Mouse (Mus musculus) limb, embryonic 11.5 days (tissue): ENCODE data around the gene Josd2. TPM values are rescaled to one million over a fixed set of nuclear protein-coding genes. Genes with fewer than 3 reads are reported as not detected.
A peak's percentile ranks its signal among the peaks of the same experiment; 100 is the strongest.

Experiments
- ATAC-seq: fragments of 200-750 bp; cut with Nextera tagmentation; 2 replicates; pipeline ENCODE4 v1.8.0; 2017; ENCODE audit warnings: low read depth; ENCODE audit not compliant: insufficient number of reproducible peaks, low FRiP score, low TSS enrichment
- DNase-seq: peaks from one replicate; pipeline ENCODE4 v3.0.0-alpha.2; 2015; ENCODE audit warnings: low spot score
- H3K27ac ChIP-seq: fragments of 300-500 bp; sonication (generic); replicated peaks from 2 replicates; pipeline ENCODE4 v1.5.1; 2014; ENCODE audit warnings: low read depth, mild to moderate bottlenecking, low read length
- H3K27me3 ChIP-seq: fragments of 300-500 bp; sonication (generic); 2 replicates; pipeline ENCODE4 v1.6.1; 2014; ENCODE audit warnings: mild to moderate bottlenecking, low read length, mixed read lengths; ENCODE audit not compliant: control insufficient read depth, insufficient read depth
- H3K36me3 ChIP-seq: fragments of 300-500 bp; sonication (generic); 2 replicates; pipeline ENCODE4 v1.6.1; 2014; ENCODE audit warnings: mild to moderate bottlenecking, low read length, moderate library complexity, mixed read lengths; ENCODE audit not compliant: control insufficient read depth, insufficient read depth
- H3K4me1 ChIP-seq: fragments of 300-500 bp; sonication (generic); 2 replicates; pipeline ENCODE4 v1.6.1; 2014; ENCODE audit warnings: low read length, mixed read lengths; ENCODE audit not compliant: control insufficient read depth, insufficient read depth
- H3K4me2 ChIP-seq: fragments of 300-500 bp; sonication (generic); 2 replicates; pipeline ENCODE4 v1.6.1; 2014; ENCODE audit warnings: low read depth, mild to moderate bottlenecking, moderate library complexity; ENCODE audit not compliant: severe bottlenecking
- H3K4me3 ChIP-seq: fragments of 300-500 bp; sonication (generic); 2 replicates; pipeline ENCODE4 v1.5.1; 2014; ENCODE audit warnings: low read depth, low read length
- H3K9ac ChIP-seq: fragments of 300-500 bp; sonication (generic); 2 replicates; pipeline ENCODE4 v1.6.1; 2014; ENCODE audit warnings: mild to moderate bottlenecking, low read length
- H3K9me3 ChIP-seq: fragments of 300-500 bp; sonication (generic); 2 replicates; pipeline ENCODE4 v1.6.1; 2016; ENCODE audit warnings: low read length; ENCODE audit not compliant: control insufficient read depth
- WGBS: fragments of 180-500 bp; shearing (Covaris S2); extraction: QIAGEN DNeasy Blood & Tissue Kit; methylation state at CpG from one replicate; pipeline ENCODE4 v1.1.7; 2014; 5-methylcytosine and 5-hydroxymethylcytosine counted together
- polyA plus RNA-seq: library from polyadenylated mRNA; unstranded; fragments of >200 nt; fragmentation: Nextera tagmentation; extraction: Ambion mirVana; gene quantifications from 2 replicates; pipeline ENCODE4 v1.2.1, GENCODE M21; 2014

Gene Josd2
- polyA plus RNA-seq, 1 experiment from 2014 or later = 65.4 TPM

GRCm38 (mm10) chr7:44472961-44473646 is 5.3 kb downstream of the Josd2 start:
- Histone ChIP-seq H3K4me2 (no peak overlapping the region), H3K36me3 (no peaks in the 10 kb centered on the region), H3K4me3 (no peak overlapping the region), H3K27me3 (peaks cover 15% of the 10 kb centered on the region), H3K27ac (no peak overlapping the region), H3K9ac (peak overlapping the region; percentile 14; the same call in 1 of the 2 replicates), H3K4me1 (peaks cover 6% of the 10 kb centered on the region), H3K9me3 (no peaks in the 10 kb centered on the region)
- DNase-seq (no peak), ATAC-seq (no peak)
- 53% methylated on average over 9 of the region's 9 CpGs for WGBS

GRCm38 (mm10) chr7:44474419-44474818 is 6.6 kb downstream of the Josd2 start:
- Histone ChIP-seq H3K27ac (no peak overlapping the region), H3K9me3 (no peaks in the 10 kb centered on the region), H3K4me3 (no peak overlapping the region), H3K36me3 (no peaks in the 10 kb centered on the region), H3K27me3 (peaks cover 15% of the 10 kb centered on the region), H3K4me2 (no peak overlapping the region), H3K9ac (0 out of 2 replicates have a peak overlapping the region, but pooled peaks have one; percentile 14), H3K4me1 (peaks cover 3% of the 10 kb centered on the region)
- ATAC-seq (0 out of 2 replicates have a peak, but pooled peaks have one; percentile 26), DNase-seq (no peak)
- 23% methylated on average over 4 of the region's 4 CpGs for WGBS

- ATAC-seq (no peak), DNase-seq (no peak)
- Histone ChIP-seq H3K4me2 (no peak overlapping the region), H3K27ac (no peak overlapping the region), H3K9me3 (no peaks in the 10 kb centered on the region), H3K9ac (no peak overlapping the region), H3K27me3 (peaks cover 17% of the 10 kb centered on the region), H3K4me3 (no peak overlapping the region), H3K36me3 (no peaks in the 10 kb centered on the region), H3K4me1 (peaks cover 3% of the 10 kb centered on the region)
- WGBS = 44% methylated on average over 5 of the region's 5 CpGs
Observed at GRCm38 (mm10) chr7:44475046-44475614, 7.3 kb downstream of the Josd2 start.

GRCm38 (mm10) chr7:44482836-44483435 is 15.2 kb downstream of the Josd2 start:
- DNase-seq (no peak), ATAC-seq (no peak)
- Histone ChIP-seq H3K36me3 (no peaks in the 10 kb centered on the region), H3K27me3 (peaks cover 5% of the 10 kb centered on the region), H3K4me1 (no peaks in the 10 kb centered on the region), H3K4me2 (no peak overlapping the region), H3K27ac (no peak overlapping the region), H3K4me3 (no peak overlapping the region), H3K9me3 (no peaks in the 10 kb centered on the region), H3K9ac (no peak overlapping the region)
- WGBS = 73% methylated on average over 3 of the region's 3 CpGs

GRCm38 (mm10) chr7:44484109-44484508 is 16.3 kb downstream of the Josd2 start:
- Histone ChIP-seq H3K9ac (no peak overlapping the region), H3K36me3 (no peaks in the 10 kb centered on the region), H3K4me2 (no peak overlapping the region), H3K27ac (no peak overlapping the region), H3K4me1 (no peaks in the 10 kb centered on the region), H3K4me3 (no peak overlapping the region), H3K9me3 (no peaks in the 10 kb centered on the region), H3K27me3 (peaks cover 5% of the 10 kb centered on the region)
- DNase-seq = no peak
- 93% methylated on average over 1 of the region's 1 CpGs for WGBS
- no peak for ATAC-seq

GRCm38 (mm10) chr7:44484841-44485571 is 17.2 kb downstream of the Josd2 start:
- no peak overlapping the region for H3K27ac ChIP-seq
- peaks cover 2% of the 10 kb centered on the region; the same call in 1 of the 2 replicates for H3K27me3 ChIP-seq
- no peak overlapping the region for H3K9ac ChIP-seq
- no peak overlapping the region for H3K4me3 ChIP-seq
- no peak overlapping the region for H3K4me2 ChIP-seq
- H3K9me3 ChIP-seq = no peaks in the 10 kb centered on the region
- WGBS = 41% methylated on average over 5 of the region's 5 CpGs
- peak; percentile 92 for DNase-seq
- H3K4me1 ChIP-seq = no peaks in the 10 kb centered on the region
- ATAC-seq = no peak; the same call in 1 of the 2 replicates
- no peaks in the 10 kb centered on the region for H3K36me3 ChIP-seq

GRCm38 (mm10) chr7:44485572-44486195 is 17.9 kb downstream of the Josd2 start:
- Histone ChIP-seq H3K4me1 (no peaks in the 10 kb centered on the region), H3K4me3 (no peak overlapping the region), H3K9me3 (no peaks in the 10 kb centered on the region), H3K4me2 (no peak overlapping the region), H3K27ac (no peak overlapping the region), H3K9ac (no peak overlapping the region), H3K27me3 (peaks cover 2% of the 10 kb centered on the region; the same call in 1 of the 2 replicates), H3K36me3 (peaks cover under 1% of the 10 kb centered on the region; the same call in 1 of the 2 replicates)
- DNase-seq (no peak), ATAC-seq (no peak)
- WGBS = 70% methylated on average over 7 of the region's 7 CpGs
